Mouse (Mus musculus): ENCODE measurements around the gene Lipc.

GRCm38 (mm10) chr9:70838132-70838911 is 113.7 kb downstream of the Lipc start:
- no peak for TF ChIP-seq POLR2A (IDR thresholded peaks at IDR 0.05; ENCODE audit: insufficient read length, low read depth)
- TF ChIP-seq TCF12 (IDR thresholded peaks at IDR 0.05; ENCODE audit: insufficient read depth, poor library complexity, severe bottlenecking) = no peak
- no peak for TF ChIP-seq POLR2AphosphoS2 (IDR thresholded peaks at IDR 0.05; ENCODE audit: insufficient read length, low read depth)
- TF ChIP-seq E2F4 (IDR thresholded peaks at IDR 0.05; ENCODE audit: insufficient read depth) = no peak
- TF ChIP-seq MAX (IDR thresholded peaks at IDR 0.05; ENCODE audit: low read depth) = no peak

Measured in myocyte (in vitro differentiated cells).